Mouse (Mus musculus) C2C12 (cell line): ENCODE measurements around the gene Abraxas1. TPM values are rescaled to one million over a fixed set of nuclear protein-coding genes. Genes with fewer than 3 reads are reported as not detected.
A peak's percentile ranks its signal among the peaks of the same experiment; 100 is the strongest.

Experiments
- H3K27me3 ChIP-seq: one replicate; pipeline ENCODE4 v1.6.1; 2011; ENCODE audit not compliant: control insufficient read depth, insufficient read depth, insufficient read length
- H3K36me3 ChIP-seq: one replicate; pipeline ENCODE4 v1.6.1; 2011; ENCODE audit not compliant: control insufficient read depth, insufficient read depth
- H3K4me3 ChIP-seq: one replicate; pipeline ENCODE4 v1.5.1; 2011; ENCODE audit warnings: mild to moderate bottlenecking, control low read depth; ENCODE audit not compliant: poor library complexity, insufficient read depth, severe bottlenecking
- H3K79me2 ChIP-seq: one replicate; pipeline ENCODE4 v1.6.1; 2011; ENCODE audit not compliant: control insufficient read depth, insufficient read depth
- H3K79me3 ChIP-seq: one replicate; pipeline ENCODE4 v1.6.1; 2011; ENCODE audit warnings: low read depth, control low read depth
- H3ac ChIP-seq: one replicate; pipeline ENCODE3; 2011; ENCODE audit warnings: low read depth; ENCODE audit not compliant: control insufficient read depth, insufficient read length
- CEBPB ChIP-seq: IDR thresholded peaks from one replicate; pipeline ENCODE4 v1.6.1; 2011; ENCODE audit warnings: low read depth, mild to moderate bottlenecking, control low read depth, moderate library complexity
- CTCF ChIP-seq: IDR thresholded peaks from one replicate; pipeline ENCODE4 v1.5.1; 2011; ENCODE audit not compliant: control insufficient read depth, insufficient read depth, insufficient read length
- FOSL1 ChIP-seq: IDR thresholded peaks from one replicate; pipeline ENCODE4 v1.8.0; 2011; ENCODE audit warnings: mild to moderate bottlenecking, low read length; ENCODE audit not compliant: poor library complexity, insufficient read depth, severe bottlenecking
- MAX ChIP-seq: IDR thresholded peaks from one replicate; pipeline ENCODE4 v1.6.1; 2011; ENCODE audit warnings: mild to moderate bottlenecking, control low read depth
- MYOD1 ChIP-seq: IDR thresholded peaks from one replicate; pipeline ENCODE4 v1.6.1; 2011; ENCODE audit warnings: low read depth; ENCODE audit not compliant: control insufficient read depth, insufficient read length
- MYOG ChIP-seq: IDR thresholded peaks from one replicate; pipeline ENCODE4 v1.6.1; 2011; ENCODE audit not compliant: control insufficient read depth, insufficient read length; ENCODE audit errors: extremely low read depth
- USF1 ChIP-seq: IDR thresholded peaks from one replicate; pipeline ENCODE4 v1.6.1; 2011; ENCODE audit warnings: low read depth, mild to moderate bottlenecking, control low read depth, moderate library complexity
- polyA plus RNA-seq: library from polyadenylated mRNA; unstranded; fragments of >200 nt; fragmentation: generic; extraction: Trizol; gene quantifications from one replicate; pipeline ENCODE4 v1.2.1, GENCODE M21; 2012; ENCODE audit warnings: missing spikeins

The Abraxas1 gene
- polyA plus RNA-seq, 1 experiment, result 5.7 TPM

DNA sequence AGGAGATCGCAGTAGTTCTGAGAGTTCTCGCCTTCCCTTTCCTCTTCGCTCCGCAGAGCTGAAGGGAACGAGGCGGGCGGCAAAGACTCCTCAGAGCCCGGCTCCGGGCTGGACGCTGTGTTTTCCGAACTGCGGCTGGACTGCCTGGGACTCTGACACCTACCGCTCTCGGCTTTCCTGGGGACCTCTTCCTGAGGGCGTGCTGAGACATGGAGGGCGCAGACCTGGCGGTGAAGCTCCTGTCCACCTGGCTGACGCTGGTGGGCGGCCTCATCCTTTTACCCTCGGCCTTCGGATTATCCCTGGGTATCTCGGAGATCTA is 25.8 kb upstream of the Abraxas1 start:
- Histone ChIP-seq H3K36me3 (no peaks in the 10 kb centered on the region), H3K27me3 (no peaks in the 10 kb centered on the region), H3K79me3 (no peaks in the 10 kb centered on the region), H3K79me2 (no peaks in the 10 kb centered on the region), H3ac (peak overlapping the region; percentile 74), H3K4me3 (peak overlapping the region; percentile 42)
- no peak for TF ChIP-seq USF1
- no peak for TF ChIP-seq CEBPB
- TF ChIP-seq MAX, result no peak
- TF ChIP-seq CTCF, result no peak
- no peak for TF ChIP-seq MYOG
- TF ChIP-seq FOSL1, result no peak
- no peak for TF ChIP-seq MYOD1

DNA sequence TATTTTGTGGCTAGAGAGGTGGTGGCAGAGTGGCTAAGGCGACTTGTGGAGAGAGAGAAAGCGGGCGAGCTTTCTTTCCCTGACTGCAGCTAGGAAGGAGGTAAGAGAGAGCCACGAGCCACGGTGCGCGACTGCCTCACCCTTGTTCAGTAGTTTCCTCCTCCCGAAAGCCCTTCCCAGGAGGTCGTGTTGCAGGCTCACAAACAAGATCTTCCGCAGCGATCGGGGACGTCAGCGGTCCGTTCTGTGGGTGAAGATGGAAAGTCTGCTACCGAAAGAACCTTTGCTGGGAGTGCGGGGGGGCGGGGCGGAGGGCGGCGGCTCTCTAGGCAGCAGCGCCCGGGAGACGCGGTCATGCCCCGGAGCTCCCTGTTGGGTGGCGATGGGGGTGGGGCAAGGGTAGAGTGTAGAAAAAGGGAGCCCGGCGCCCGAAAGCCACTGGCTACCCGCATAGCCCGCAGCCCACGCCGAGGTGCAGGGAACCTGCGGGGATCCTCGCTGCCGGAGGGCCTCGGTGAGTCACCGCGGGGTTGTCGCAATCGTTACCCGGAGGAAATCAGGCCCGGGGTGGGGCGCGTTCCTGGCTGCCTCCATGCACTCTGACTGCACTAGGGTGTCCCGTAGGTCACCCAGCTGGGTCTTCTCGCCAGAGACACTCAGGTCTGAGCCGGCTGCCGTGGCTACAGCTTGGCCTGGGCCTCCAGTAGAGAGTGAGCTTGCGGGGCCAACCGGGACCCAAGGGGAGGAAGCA is 25.3 kb upstream of the Abraxas1 start:
- no peaks in the 10 kb centered on the region for H3K36me3 ChIP-seq
- H3K79me3 ChIP-seq, result no peaks in the 10 kb centered on the region
- TF ChIP-seq USF1, result no peak
- peak; percentile 87 for TF ChIP-seq CEBPB
- TF ChIP-seq MYOG, result no peak
- no peak for TF ChIP-seq FOSL1
- TF ChIP-seq MAX, result peak; percentile 18
- no peak for TF ChIP-seq MYOD1
- no peaks in the 10 kb centered on the region for H3K79me2 ChIP-seq
- peak overlapping the region; percentile 42 for H3K4me3 ChIP-seq
- no peaks in the 10 kb centered on the region for H3K27me3 ChIP-seq
- peak overlapping the region; percentile 74 for H3ac ChIP-seq

DNA sequence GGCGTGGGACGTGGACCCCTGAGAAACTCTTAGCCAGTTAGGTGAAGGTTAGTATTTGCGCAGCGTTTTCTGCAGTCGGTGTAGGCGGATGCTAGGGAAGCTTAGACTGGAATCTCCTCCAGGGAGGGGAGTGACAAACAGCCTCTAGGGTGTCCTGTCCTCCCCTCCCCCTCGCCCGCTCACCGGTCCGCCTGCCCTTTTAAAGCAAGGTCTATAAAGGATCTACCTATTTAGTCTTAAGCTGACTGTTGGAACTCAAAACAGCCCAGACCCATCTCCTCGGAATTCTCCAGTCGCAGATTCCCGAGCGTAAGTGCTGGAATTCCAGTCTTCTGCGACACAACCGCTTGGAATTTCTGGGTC is 24.7 kb upstream of the Abraxas1 start, which contains the start of gene Gpat3:
Gpat3 (plus strand) TSS at position 229 of the 363 bp plus-strand sequence.
- no peaks in the 10 kb centered on the region for H3K79me3 ChIP-seq
- no peaks in the 10 kb centered on the region for H3K79me2 ChIP-seq
- no peaks in the 10 kb centered on the region for H3K27me3 ChIP-seq
- TF ChIP-seq MYOG (no peak), CTCF (no peak), MYOD1 (no peak), USF1 (no peak), FOSL1 (no peak), MAX (no peak), CEBPB (no peak)
- H3ac ChIP-seq, result peak within 1 kb of the TSS; percentile 74
- H3K4me3 ChIP-seq, result peak within 1 kb of the TSS; percentile 42
- H3K36me3 ChIP-seq, result no peaks in the 10 kb centered on the region

DNA sequence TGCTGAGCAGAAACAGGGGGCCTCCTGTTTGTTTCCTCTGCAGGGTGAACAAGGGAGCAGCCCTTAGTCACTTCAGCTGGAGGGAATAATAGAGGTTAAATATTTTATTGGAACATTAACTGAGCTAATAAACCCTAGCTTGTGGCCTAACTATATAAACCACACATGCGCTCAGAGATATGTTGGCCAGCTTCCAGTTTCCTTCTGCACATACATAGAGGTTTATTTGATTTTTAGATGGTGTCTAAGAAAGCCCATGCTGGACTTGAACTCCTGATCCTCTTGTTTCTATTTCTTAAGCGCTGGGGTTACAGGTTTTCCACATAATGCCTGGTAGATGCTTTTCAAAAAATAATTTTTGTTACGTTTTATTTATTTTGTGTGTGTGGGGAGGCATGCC is 23.7 kb upstream of the Abraxas1 start:
- TF ChIP-seq MYOD1, result no peak
- no peak for TF ChIP-seq MAX
- TF ChIP-seq FOSL1, result no peak
- no peak for TF ChIP-seq CTCF
- no peak for TF ChIP-seq CEBPB
- no peak for TF ChIP-seq USF1
- TF ChIP-seq MYOG, result no peak
- no peaks in the 10 kb centered on the region for H3K36me3 ChIP-seq
- H3ac ChIP-seq, result no peak overlapping the region
- no peak overlapping the region for H3K4me3 ChIP-seq
- no peaks in the 10 kb centered on the region for H3K79me3 ChIP-seq
- no peaks in the 10 kb centered on the region for H3K27me3 ChIP-seq
- H3K79me2 ChIP-seq, result no peaks in the 10 kb centered on the region

DNA sequence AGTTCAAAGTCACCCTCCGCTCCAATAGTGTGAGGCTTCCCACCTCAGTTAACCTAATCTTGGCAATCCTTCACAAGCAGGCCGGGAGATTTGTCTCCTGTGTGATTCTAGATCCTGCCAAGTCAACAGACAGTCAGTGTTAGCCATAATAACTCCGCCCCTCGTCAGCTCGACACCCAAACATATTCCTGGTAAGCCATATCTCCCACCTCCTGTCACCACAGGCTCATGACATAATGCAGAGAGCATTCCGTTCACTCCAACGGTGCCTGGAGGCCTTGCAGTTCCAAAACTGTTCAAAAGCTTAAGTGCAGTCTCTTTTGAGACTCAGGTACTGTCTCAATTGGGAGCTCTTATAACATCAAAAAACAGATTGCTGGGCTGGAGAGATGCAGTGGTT is 17.1 kb upstream of the Abraxas1 start:
- no peaks in the 10 kb centered on the region for H3K79me3 ChIP-seq
- no peak overlapping the region for H3K4me3 ChIP-seq
- no peak overlapping the region for H3ac ChIP-seq
- TF ChIP-seq CEBPB (no peak), USF1 (no peak), FOSL1 (no peak), MAX (no peak)
- no peaks in the 10 kb centered on the region for H3K79me2 ChIP-seq
- no peaks in the 10 kb centered on the region for H3K36me3 ChIP-seq
- H3K27me3 ChIP-seq, result no peaks in the 10 kb centered on the region

DNA sequence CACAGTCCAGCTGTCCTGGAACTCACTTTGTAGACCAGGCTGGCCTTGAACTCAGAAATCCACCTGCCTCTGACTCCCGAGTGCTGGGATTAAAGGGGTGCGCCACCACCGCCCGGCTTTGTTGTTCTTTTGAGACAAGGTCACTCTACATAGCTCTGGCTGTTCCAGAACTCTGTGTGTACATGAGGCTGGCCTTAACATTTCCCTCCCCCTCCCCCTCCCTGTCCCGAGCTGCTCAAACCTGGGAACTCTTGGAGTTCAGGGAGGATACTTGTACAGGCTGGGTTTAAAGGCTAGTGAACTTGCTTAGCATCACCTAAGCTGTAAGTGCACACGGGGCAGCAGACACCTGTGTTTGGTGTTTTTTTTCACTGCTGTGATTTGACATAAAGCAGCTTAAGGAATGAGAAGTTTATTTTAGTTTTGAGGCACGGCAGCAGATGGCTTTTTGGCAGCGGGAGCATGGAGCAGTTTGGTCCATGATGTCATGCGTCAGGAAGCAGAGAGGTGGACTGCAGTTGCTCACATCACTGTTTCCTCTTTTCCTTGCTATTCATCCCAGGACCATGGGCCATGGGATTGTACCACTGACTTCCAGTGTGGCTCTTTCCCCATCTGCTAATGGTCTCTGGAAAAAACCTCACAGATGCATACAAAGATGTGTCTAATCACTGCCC is 15.2 kb upstream of the Abraxas1 start:
- TF ChIP-seq MAX (no peak), CEBPB (no peak), MYOG (no peak), CTCF (no peak), FOSL1 (no peak), MYOD1 (no peak), USF1 (no peak)
- no peaks in the 10 kb centered on the region for H3K36me3 ChIP-seq
- no peak overlapping the region for H3ac ChIP-seq
- no peaks in the 10 kb centered on the region for H3K79me2 ChIP-seq
- no peak overlapping the region for H3K4me3 ChIP-seq
- no peaks in the 10 kb centered on the region for H3K79me3 ChIP-seq
- H3K27me3 ChIP-seq, result no peaks in the 10 kb centered on the region
